Mouse (Mus musculus) urinary bladder, postnatal 14 days (tissue): ENCODE results near the gene Zap70.

Experiments
- DNase-seq: peaks from one replicate; pipeline ENCODE4 v3.0.0; 2021; ENCODE audit warnings: low spot score

Zap70 gene

DNA sequence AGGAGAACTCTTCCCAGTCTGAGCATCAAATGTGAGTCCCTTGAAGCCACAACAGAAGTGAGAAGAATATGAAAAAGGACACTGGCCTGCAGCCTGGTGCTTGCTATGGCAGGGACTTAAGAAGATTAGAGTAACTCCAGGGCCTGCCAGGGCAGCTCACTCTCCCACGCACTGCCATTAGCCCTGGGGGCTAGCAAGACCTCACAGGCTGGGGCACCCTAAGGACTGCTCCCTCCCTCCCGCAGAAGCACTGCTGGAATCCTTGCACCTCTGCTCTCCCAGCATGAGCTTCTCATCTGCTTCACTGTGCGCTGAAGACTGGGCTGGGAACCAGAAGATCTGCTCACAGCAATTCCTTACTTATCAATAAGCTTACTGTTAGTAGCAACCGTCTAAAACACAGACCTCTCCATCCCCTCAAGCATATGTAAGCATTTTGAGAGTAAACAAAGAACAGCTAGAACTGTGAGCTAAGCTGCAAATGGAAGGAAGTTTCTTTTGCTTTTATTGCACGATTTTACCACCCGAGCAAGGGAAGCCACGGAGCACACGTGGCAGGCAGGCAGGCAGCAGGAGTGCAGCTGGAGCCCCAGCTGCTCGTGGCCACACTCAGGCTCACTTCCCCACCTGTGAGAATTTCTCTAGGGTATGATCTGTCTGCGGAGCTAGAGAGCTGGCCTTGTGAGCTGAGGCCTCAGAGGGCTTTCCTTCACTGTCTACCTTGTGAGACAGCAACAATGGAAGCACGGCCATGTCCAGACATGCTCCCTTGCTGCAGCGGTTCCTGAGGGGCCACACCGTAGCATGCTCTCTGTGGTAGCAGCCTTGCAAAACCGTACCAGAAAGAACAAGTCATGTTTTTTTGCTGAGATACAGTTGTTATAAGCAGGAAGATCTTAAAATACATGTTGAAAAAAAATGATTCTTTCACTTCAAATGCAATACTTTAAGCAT lies 69.6 kb downstream of the Zap70 start:
- DNase-seq, result no peak
